Mouse (Mus musculus) embryonic facial prominence, embryonic 11.5 days (tissue): ENCODE measurements around the gene Ctnnd2. TPM values are rescaled to one million over a fixed set of nuclear protein-coding genes. Genes with fewer than 3 reads are reported as not detected.

Source experiments
- ATAC-seq: fragments of 200-750 bp; cut with Nextera tagmentation; replicated peaks from 2 replicates; pipeline ENCODE4 v1.8.0; 2017; ENCODE audit warnings: low read depth; ENCODE audit not compliant: insufficient number of reproducible peaks, low FRiP score, low TSS enrichment
- DNase-seq: peaks from one replicate; pipeline ENCODE4 v3.0.0-alpha.2; 2015; ENCODE audit warnings: low spot score
- H3K27ac ChIP-seq: fragments of 300-500 bp; sonication (generic); replicated peaks from 2 replicates; pipeline ENCODE4 v1.5.1; 2014; ENCODE audit warnings: mild to moderate bottlenecking, low read depth, low read length, control low read depth
- H3K27me3 ChIP-seq: fragments of 300-500 bp; sonication (generic); 2 replicates; pipeline ENCODE4 v1.6.1; 2014; ENCODE audit warnings: mild to moderate bottlenecking, low read length, moderate library complexity, mixed read lengths; ENCODE audit not compliant: control insufficient read depth, insufficient read depth
- H3K36me3 ChIP-seq: fragments of 300-500 bp; sonication (generic); replicated peaks from 2 replicates; pipeline ENCODE4 v1.6.1; 2014; ENCODE audit warnings: low read depth, mild to moderate bottlenecking, low read length, moderate library complexity, mixed read lengths; ENCODE audit not compliant: control insufficient read depth, insufficient read depth
- H3K4me1 ChIP-seq: fragments of 300-500 bp; sonication (generic); 2 replicates; pipeline ENCODE4 v1.6.1; 2014; ENCODE audit warnings: low read length, mixed read lengths; ENCODE audit not compliant: control insufficient read depth, insufficient read depth
- H3K4me2 ChIP-seq: fragments of 300-500 bp; sonication (generic); 2 replicates; pipeline ENCODE4 v1.6.1; 2014; ENCODE audit warnings: low read depth, mild to moderate bottlenecking, control low read depth, low read length, moderate library complexity
- H3K4me3 ChIP-seq: fragments of 300-500 bp; sonication (generic); 2 replicates; pipeline ENCODE4 v1.5.1; 2014; ENCODE audit warnings: low read depth, low read length, control low read depth
- H3K9ac ChIP-seq: fragments of 300-500 bp; sonication (generic); replicated peaks from 2 replicates; pipeline ENCODE4 v1.6.1; 2014; ENCODE audit warnings: mild to moderate bottlenecking, control low read depth, low read length
- H3K9me3 ChIP-seq: fragments of 300-500 bp; sonication (generic); replicated peaks from 2 replicates; pipeline ENCODE4 v1.6.1; 2016; ENCODE audit warnings: mild to moderate bottlenecking, low read length, inconsistent platforms, mixed read lengths; ENCODE audit not compliant: control insufficient read depth
- WGBS: fragments of 180-500 bp; shearing (Covaris S2); extraction: QIAGEN DNeasy Blood & Tissue Kit; methylation state at CpG from one replicate; pipeline ENCODE4 v1.1.7; 2014; 5-methylcytosine and 5-hydroxymethylcytosine counted together
- polyA plus RNA-seq: library from polyadenylated mRNA; unstranded; fragments of >200 nt; fragmentation: Nextera tagmentation; extraction: Ambion mirVana; gene quantifications from 2 replicates; pipeline ENCODE4 v1.2.1, GENCODE M21; 2014

The Ctnnd2 gene
- polyA plus RNA-seq, 1 experiment from 2014 or later = 9.6 TPM

DNA sequence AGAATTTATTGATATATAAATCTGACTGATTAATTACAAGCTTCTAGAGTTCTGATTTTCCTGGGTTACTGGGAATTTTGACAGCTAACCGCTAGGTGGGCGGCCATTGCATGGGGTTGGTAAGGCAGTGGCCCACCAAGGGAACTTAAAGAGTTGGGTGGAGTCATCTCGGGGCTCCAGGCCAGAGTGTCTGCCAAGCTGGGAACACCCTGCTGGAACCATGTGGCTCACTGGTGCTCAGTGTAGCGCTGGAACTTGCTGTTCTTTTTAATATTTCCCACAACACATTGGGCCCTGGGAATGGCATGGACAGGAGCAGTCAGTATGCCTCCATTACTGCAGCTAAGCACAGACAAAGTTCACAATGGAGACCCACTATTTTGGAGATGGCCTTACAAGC, 99.9 kb downstream of the Ctnnd2 start:
- Histone ChIP-seq H3K4me2 (no peak overlapping the region), H3K9me3 (no peaks in the 10 kb centered on the region), H3K9ac (no peak overlapping the region), H3K27me3 (no peaks in the 10 kb centered on the region), H3K27ac (no peak overlapping the region), H3K36me3 (no peaks in the 10 kb centered on the region), H3K4me1 (no peaks in the 10 kb centered on the region), H3K4me3 (no peak overlapping the region)
- 90% methylated on average over 4 of the region's 4 CpGs for WGBS
- DNase-seq = no peak
- ATAC-seq = no peak

DNA sequence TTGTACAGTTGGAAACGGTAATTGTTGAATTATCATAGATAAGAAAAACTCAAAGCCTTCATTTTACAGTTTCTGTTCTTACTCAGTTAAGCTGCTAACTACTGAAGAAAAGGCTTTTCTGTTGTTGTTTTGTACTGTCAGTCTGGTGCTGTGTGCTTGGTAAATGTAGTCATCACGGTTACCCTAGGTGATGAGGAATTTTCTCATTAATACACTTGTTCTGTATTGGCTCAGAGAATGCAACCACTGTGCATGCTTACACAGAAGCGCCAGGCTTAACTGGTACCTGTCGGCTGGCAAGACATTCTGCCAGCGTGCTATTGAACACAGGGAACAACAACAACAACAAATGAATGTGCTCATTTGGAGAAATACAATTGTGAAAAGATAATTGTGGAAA, 103.3 kb downstream of the Ctnnd2 start:
- Histone ChIP-seq H3K27ac (no peak overlapping the region), H3K4me1 (no peaks in the 10 kb centered on the region), H3K4me2 (no peak overlapping the region), H3K9ac (no peak overlapping the region), H3K27me3 (no peaks in the 10 kb centered on the region), H3K9me3 (no peaks in the 10 kb centered on the region), H3K4me3 (no peak overlapping the region), H3K36me3 (no peaks in the 10 kb centered on the region)
- DNase-seq = no peak
- WGBS = 91% methylated on average over 5 of the region's 5 CpGs
- no peak for ATAC-seq

GRCm38 (mm10) chr15:30276691-30277090, 104.3 kb downstream of the Ctnnd2 start:
- 81% methylated on average over 4 of the region's 4 CpGs for WGBS
- Histone ChIP-seq H3K9me3 (no peaks in the 10 kb centered on the region), H3K4me3 (no peak overlapping the region), H3K4me1 (no peaks in the 10 kb centered on the region), H3K27me3 (no peaks in the 10 kb centered on the region), H3K36me3 (no peaks in the 10 kb centered on the region), H3K27ac (no peak overlapping the region), H3K9ac (no peak overlapping the region), H3K4me2 (no peak overlapping the region)
- ATAC-seq (no peak), DNase-seq (no peak)

DNA sequence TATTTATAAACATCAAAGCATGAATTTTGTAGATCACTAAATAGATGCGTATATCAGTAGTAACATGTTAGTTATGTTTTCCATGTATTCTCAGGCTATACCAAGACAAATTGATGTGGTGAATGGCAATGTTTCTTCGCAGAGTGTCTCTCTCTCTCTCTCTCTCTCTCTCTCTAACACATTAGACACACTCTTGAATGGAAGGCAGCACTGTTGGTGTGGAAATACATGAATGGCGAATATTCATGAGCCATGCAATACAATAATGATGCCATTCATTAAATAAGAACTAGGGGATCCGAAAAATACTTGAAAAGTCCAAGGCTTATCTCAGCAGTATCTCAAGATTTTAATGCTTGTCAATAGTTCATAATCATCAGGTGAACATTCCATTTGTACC, 106.2 kb downstream of the Ctnnd2 start:
- DNase-seq (no peak), ATAC-seq (no peak)
- Histone ChIP-seq H3K4me2 (no peak overlapping the region), H3K36me3 (no peaks in the 10 kb centered on the region), H3K4me1 (no peaks in the 10 kb centered on the region), H3K27ac (no peak overlapping the region), H3K27me3 (no peaks in the 10 kb centered on the region), H3K9me3 (no peaks in the 10 kb centered on the region), H3K4me3 (no peak overlapping the region), H3K9ac (no peak overlapping the region)
- 89% methylated on average over 4 of the region's 4 CpGs for whole genome bisulfite sequencing

DNA sequence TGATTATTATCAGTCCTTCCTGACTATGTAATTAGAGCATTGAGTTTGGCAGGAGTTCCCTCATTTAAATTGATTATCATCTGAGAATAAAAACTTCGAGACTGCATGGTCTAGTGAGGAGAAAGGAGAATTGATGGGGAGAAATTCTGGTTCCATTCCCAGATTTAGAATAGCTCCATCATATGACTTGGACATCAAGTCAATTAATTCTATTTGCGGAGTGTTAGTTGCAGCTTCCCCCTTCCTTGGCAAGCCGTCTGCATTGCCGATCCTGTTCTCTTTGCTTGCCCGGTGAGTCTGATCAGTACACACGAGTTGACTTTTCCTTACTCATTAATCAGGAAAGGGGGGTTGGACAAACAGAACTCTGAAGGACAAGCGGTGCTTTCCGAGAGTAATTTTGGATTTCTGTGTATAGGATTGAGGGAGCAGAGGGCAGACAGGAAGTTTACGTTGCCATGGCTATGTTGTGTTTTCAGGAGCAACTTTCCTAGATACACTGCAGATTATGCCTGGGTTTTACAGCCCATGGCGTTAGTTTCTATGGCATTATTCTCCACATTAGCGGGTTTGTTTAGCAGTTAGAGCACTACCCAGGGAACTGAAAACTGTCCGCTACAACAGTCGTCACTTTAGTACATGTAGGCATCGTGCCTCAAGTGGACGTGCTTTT, 113.3 kb downstream of the Ctnnd2 start:
- WGBS = 86% methylated on average over 15 of the region's 15 CpGs
- Histone ChIP-seq H3K27me3 (no peaks in the 10 kb centered on the region), H3K9me3 (no peaks in the 10 kb centered on the region), H3K36me3 (no peaks in the 10 kb centered on the region), H3K27ac (no peak overlapping the region), H3K4me2 (no peak overlapping the region), H3K4me1 (no peaks in the 10 kb centered on the region), H3K4me3 (no peak overlapping the region), H3K9ac (no peak overlapping the region)
- no peak for ATAC-seq
- no peak for DNase-seq

DNA sequence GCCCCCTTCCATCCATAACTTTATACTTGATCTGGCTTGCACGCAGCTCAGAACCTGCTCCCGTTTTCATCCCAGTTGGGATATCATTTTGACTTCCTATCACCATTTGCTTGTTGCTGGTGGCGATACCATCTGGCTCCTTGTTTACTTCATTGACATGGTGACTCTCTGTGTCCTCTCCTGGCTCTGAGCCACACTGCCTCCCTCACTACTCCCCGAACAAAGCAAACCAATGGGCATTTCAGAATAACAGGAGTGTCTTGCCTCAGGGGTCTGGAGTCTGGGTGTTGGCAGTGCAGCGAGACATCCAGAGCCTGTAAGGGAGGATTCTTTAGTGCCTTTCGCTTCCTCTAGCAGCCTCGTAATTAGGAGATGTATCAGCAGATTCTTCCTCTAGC, 113.9 kb downstream of the Ctnnd2 start:
- no peaks in the 10 kb centered on the region for H3K36me3 ChIP-seq
- DNase-seq (no peak), ATAC-seq (no peak)
- 78% methylated on average over 7 of the region's 7 CpGs for WGBS
- H3K4me3 ChIP-seq = no peak overlapping the region
- H3K27me3 ChIP-seq = no peaks in the 10 kb centered on the region
- no peak overlapping the region for H3K9ac ChIP-seq
- no peaks in the 10 kb centered on the region for H3K9me3 ChIP-seq
- H3K27ac ChIP-seq = no peak overlapping the region
- no peaks in the 10 kb centered on the region for H3K4me1 ChIP-seq
- H3K4me2 ChIP-seq = no peak overlapping the region

DNA sequence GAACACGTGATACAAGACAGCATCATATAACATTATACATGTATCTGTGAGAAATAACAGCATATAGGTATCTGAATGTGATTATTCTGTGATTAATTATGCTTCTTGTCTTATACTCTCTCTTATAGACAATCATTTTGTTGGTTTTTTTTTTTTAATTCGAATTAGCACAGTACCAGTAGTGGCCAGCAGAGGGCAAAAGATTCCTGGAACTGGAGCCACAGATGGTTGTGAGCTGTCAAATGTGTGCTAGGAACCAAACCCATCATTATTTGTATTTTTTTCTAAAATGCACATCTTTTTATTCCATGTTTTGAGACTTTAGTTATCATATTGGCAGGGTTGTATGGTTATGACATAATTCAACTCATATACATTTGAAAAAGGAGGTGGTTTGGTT, 130.4 kb downstream of the Ctnnd2 start:
- Histone ChIP-seq H3K27ac (no peak overlapping the region), H3K9ac (no peak overlapping the region), H3K27me3 (no peaks in the 10 kb centered on the region), H3K36me3 (no peaks in the 10 kb centered on the region), H3K4me1 (no peaks in the 10 kb centered on the region), H3K4me3 (no peak overlapping the region), H3K9me3 (no peaks in the 10 kb centered on the region), H3K4me2 (no peak overlapping the region)
- DNase-seq (no peak), ATAC-seq (no peak)
- WGBS = 69% methylated on average over 2 of the region's 2 CpGs

- Histone ChIP-seq H3K27ac (no peak overlapping the region), H3K27me3 (no peaks in the 10 kb centered on the region), H3K4me1 (no peaks in the 10 kb centered on the region), H3K36me3 (no peaks in the 10 kb centered on the region), H3K4me2 (no peak overlapping the region), H3K9me3 (no peaks in the 10 kb centered on the region), H3K9ac (no peak overlapping the region), H3K4me3 (no peak overlapping the region)
- 84% methylated on average over 7 of the region's 7 CpGs for WGBS
- DNase-seq = no peak
- no peak for ATAC-seq
Observed at GRCm38 (mm10) chr15:30306437-30306836, 134.0 kb downstream of the Ctnnd2 start.
